Mouse (Mus musculus): ENCODE measurements around the gene Kif3a. TPM values are rescaled to one million over a fixed set of nuclear protein-coding genes. Genes with fewer than 3 reads are reported as not detected.

Kif3a gene
- total RNA-seq, 2 experiments from 2014 or later = 24.2 to 26.5 TPM

DNA sequence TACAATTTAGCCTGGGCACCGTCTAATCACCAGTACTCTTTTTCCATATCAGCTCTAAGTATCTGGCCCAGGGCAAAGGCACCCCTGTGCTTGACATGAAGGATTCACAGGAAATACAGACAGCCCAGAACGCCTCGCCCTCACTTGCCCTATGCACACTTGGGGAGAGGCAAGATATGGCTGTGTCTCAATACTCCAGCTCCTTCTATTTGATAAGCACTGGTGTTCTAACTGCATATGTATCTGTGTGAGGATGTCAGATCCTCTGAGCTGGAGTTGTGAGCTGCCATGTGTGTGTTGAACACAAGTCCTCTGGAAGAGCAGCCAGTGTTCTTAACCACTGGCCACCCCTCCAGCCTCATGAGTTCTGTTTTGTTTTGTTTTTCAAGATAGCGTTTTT is 84.3 kb downstream of the Kif3a start:
- no peak for DNase-seq

Other genes with a start within 250 kb of the Kif3a start
- 10 to 100 TPM; 11.2 to 11.4 TPM for gene Zcchc10, start 242.7 kb upstream of the Kif3a start, total RNA-seq (2021)
- gene Aff4, start 216.5 kb upstream of the Kif3a start, total RNA-seq (2021) = 100 to 1,000 TPM; 142 to 154 TPM
- gene Leap2, start 144.2 kb upstream of the Kif3a start, total RNA-seq (2021) = 10 to 100 TPM in 1 of 2 experiments, 1 to 10 TPM in 1; 6.0 to 31.0 TPM
- gene Uqcrq, start 136.5 kb upstream of the Kif3a start, total RNA-seq (2021) = 1,000 to 10,000 TPM; 1,893 to 1,933 TPM
- gene Gdf9, start 136.4 kb upstream of the Kif3a start, total RNA-seq (2021) = 1 to 10 TPM in 1 of 2 experiments, under 1 TPM in 1; 0.70 to 1.1 TPM
- under 1 TPM; 0.12 to 0.15 TPM for gene Gm10447, start 110.3 kb upstream of the Kif3a start, total RNA-seq (2021)
- 1 to 10 TPM; 3.2 to 5.4 TPM for gene Shroom1, start 110.2 kb upstream of the Kif3a start, total RNA-seq (2021)
- not detected for gene Gm9837, start 96.9 kb upstream of the Kif3a start, total RNA-seq (2021)
- not detected for gene Gm9945, start 87.2 kb upstream of the Kif3a start, total RNA-seq (2021)
- under 1 TPM; 0.60 to 0.94 TPM for gene Sowaha, start 87.1 kb upstream of the Kif3a start, total RNA-seq (2021)
- gene Sept8, start 48.1 kb upstream of the Kif3a start, total RNA-seq (2021) = 10 to 100 TPM; 41.2 to 49.2 TPM
- not detected for gene Il4, start 51.3 kb downstream of the Kif3a start, total RNA-seq (2021)
- gene Il13, start 67.3 kb downstream of the Kif3a start, total RNA-seq (2021) = not detected
- 10 to 100 TPM; 12.6 to 16.8 TPM for gene Rad50, start 139.9 kb downstream of the Kif3a start, total RNA-seq (2021)
- not detected for gene Il5, start 153.4 kb downstream of the Kif3a start, total RNA-seq (2021)
- 10 to 100 TPM; 20.0 to 36.7 TPM for gene Irf1, start 202.6 kb downstream of the Kif3a start, total RNA-seq (2021)
- gene Gm17334, start 205.8 kb downstream of the Kif3a start, total RNA-seq (2021) = 1 to 10 TPM in 1 of 2 experiments, not detected in 1; 1.2 TPM